Mouse (Mus musculus): ENCODE measurements around the gene Ccser1.

DNA sequence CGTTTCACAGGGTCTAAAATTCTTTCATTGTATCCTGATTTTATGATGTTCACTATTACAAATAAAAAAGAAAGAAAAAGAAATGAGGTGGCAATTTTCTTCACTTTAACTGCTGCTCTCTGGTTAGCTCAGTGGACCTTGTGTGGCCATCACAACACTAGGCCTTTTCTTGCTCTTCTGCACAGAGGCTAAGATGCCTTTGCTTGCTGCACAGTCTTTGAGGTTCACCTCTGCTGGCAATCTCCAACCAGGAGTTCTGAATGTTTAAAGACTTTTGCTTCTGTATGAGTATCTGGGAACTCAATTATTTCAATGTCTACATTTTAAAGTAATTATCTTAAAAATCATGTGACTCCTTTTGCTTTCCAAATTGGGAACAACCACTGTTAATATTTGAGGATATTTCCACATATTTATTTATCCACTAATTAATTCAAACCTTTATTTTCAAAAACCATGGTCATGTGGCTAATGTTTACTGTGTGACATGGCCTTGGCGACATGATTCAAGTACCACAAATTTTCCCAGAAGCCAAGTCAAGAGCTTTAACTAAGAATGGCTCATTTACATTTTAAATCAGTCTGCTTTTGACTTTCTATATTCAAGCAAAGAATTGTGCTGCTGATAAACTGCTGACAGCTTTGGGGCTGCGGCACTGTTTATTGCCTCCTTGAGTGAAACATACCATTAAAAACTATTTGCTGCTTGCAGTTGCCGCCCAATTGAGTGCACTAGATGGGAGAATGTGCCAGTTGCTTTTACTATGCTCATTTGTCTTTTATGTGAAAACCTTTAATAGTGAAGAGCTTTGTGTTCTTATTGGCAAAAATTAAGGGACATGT lies 312.1 kb downstream of the Ccser1 start:
- TF ChIP-seq POLR2A (IDR thresholded peaks at IDR 0.05; ENCODE audit: insufficient read depth, low read depth, low read length): no peak
- TF ChIP-seq CTCF (IDR thresholded peaks at IDR 0.05; ENCODE audit: insufficient read depth, low read depth, low read length): no peak
